Mouse (Mus musculus): Measurements from ENCODE around the gene Tmem229b.

DNA sequence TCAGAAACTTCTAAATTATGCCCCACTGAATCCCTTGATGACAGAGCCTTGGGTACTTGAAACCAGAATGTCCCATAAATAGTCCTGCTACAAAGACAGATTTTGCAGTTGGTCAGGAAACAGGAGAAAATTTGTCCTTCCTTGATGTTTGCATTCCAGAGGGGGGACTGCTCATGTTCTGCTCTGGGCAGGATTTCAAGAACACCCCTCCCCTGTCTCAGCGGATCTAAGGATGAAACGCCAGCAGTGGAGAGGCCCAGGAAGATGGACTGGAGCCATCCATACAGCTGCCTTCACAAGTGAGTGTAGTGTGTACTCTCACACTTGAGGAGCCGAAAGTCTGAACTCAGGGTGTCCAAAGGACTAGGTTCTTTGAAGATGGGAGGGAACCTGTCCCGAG is 86.0 kb downstream of the Tmem229b start:
- no peak for TF ChIP-seq POLR2A (IDR thresholded peaks at IDR 0.05; ENCODE audit: extremely low read depth, insufficient read depth, low read length)
- no peak for TF ChIP-seq CTCF (IDR thresholded peaks at IDR 0.05; ENCODE audit: low read depth, low read length)
